Mouse (Mus musculus): ENCODE results near the gene Ntf5. TPM values are rescaled to one million over a fixed set of nuclear protein-coding genes. Genes with fewer than 3 reads are reported as not detected.

The Ntf5 gene
- polyA plus RNA-seq (2014; fragmentation: Illumina TruSeq; extraction: RNeasy Lipid Tissue Mini Kit (QIAGEN cat#74804)), result 2.6 TPM

GRCm38 (mm10) chr7:45413113-45413863, at the start of gene Ntf5:
TSS of gene Ntf5 (plus strand) at chr7:45413695.

GRCm38 (mm10) chr7:45366652-45367019, 46.9 kb upstream of the Ntf5 start, which contains the start of gene Ppfia3:
TSS of gene Ppfia3 (minus strand) at chr7:45367019.

GRCm38 (mm10) chr7:45370475-45371311, 42.8 kb upstream of the Ntf5 start, which contains the start of gene Lin7b:
TSS of gene Lin7b (minus strand) at chr7:45370583.

GRCm38 (mm10) chr7:45395578-45396336, 17.7 kb upstream of the Ntf5 start, which contains the start of gene Snrnp70:
TSS of gene Snrnp70 (minus strand) at chr7:45395742.

GRCm38 (mm10) chr7:45405091-45406075, 8.1 kb upstream of the Ntf5 start, which contains the start of gene Kcna7:
TSS of gene Kcna7 (plus strand) at chr7:45405653.

GRCm38 (mm10) chr7:45420615-45420919, 7.1 kb downstream of the Ntf5 start, which contains the start of gene Lhb:
TSS of gene Lhb (plus strand) at chr7:45420820.

GRCm38 (mm10) chr7:45434203-45435015, 20.9 kb downstream of the Ntf5 start, which contains the start of gene Gys1:
TSS of gene Gys1 (plus strand) at chr7:45434844.

GRCm38 (mm10) chr7:45437521-45438276, 24.2 kb downstream of the Ntf5 start, which contains the start of gene Ruvbl2:
TSS of gene Ruvbl2 (minus strand) at chr7:45438096.

GRCm38 (mm10) chr7:45459564-45460140, 46.2 kb downstream of the Ntf5 start, which contains the start of gene Ftl1:
TSS of gene Ftl1 (minus strand) at chr7:45459884.

GRCm38 (mm10) chr7:45466283-45467089, 53.0 kb downstream of the Ntf5 start, which contains the start of gene Bax:
TSS of gene Bax (minus strand) at chr7:45466898.

Other genes starting within 250 kb of the Ntf5 start
- not detected for gene Slc17a7, start 249.7 kb upstream of the Ntf5 start, polyA plus RNA-seq (2014; fragmentation: Illumina TruSeq; extraction: RNeasy Lipid Tissue Mini Kit (QIAGEN cat#74804))
- not detected for gene Gfy, start 234.1 kb upstream of the Ntf5 start, polyA plus RNA-seq (2014; fragmentation: Illumina TruSeq; extraction: RNeasy Lipid Tissue Mini Kit (QIAGEN cat#74804))
- gene Pth2, start 232.7 kb upstream of the Ntf5 start, polyA plus RNA-seq (2014; fragmentation: Illumina TruSeq; extraction: RNeasy Lipid Tissue Mini Kit (QIAGEN cat#74804)), result not detected
- not detected for gene Ccdc155, start 208.8 kb upstream of the Ntf5 start, polyA plus RNA-seq (2014; fragmentation: Illumina TruSeq; extraction: RNeasy Lipid Tissue Mini Kit (QIAGEN cat#74804))
- not detected for gene Dkkl1, start 201.5 kb upstream of the Ntf5 start, polyA plus RNA-seq (2014; fragmentation: Illumina TruSeq; extraction: RNeasy Lipid Tissue Mini Kit (QIAGEN cat#74804))
- 10.9 TPM for gene Tead2, start 197.9 kb upstream of the Ntf5 start, polyA plus RNA-seq (2014; fragmentation: Illumina TruSeq; extraction: RNeasy Lipid Tissue Mini Kit (QIAGEN cat#74804))
- not detected for gene Cd37, start 174.6 kb upstream of the Ntf5 start, polyA plus RNA-seq (2014; fragmentation: Illumina TruSeq; extraction: RNeasy Lipid Tissue Mini Kit (QIAGEN cat#74804))
- gene Slc6a16, start 172.6 kb upstream of the Ntf5 start, polyA plus RNA-seq (2014; fragmentation: Illumina TruSeq; extraction: RNeasy Lipid Tissue Mini Kit (QIAGEN cat#74804)), result not detected
- gene Slc6a21, start 136.2 kb upstream of the Ntf5 start, polyA plus RNA-seq (2014; fragmentation: Illumina TruSeq; extraction: RNeasy Lipid Tissue Mini Kit (QIAGEN cat#74804)), result not detected
- gene Trpm4, start 79.9 kb upstream of the Ntf5 start, polyA plus RNA-seq (2014; fragmentation: Illumina TruSeq; extraction: RNeasy Lipid Tissue Mini Kit (QIAGEN cat#74804)), result 0.46 TPM
- 0.31 TPM for gene Hrc, start 78.4 kb upstream of the Ntf5 start, polyA plus RNA-seq (2014; fragmentation: Illumina TruSeq; extraction: RNeasy Lipid Tissue Mini Kit (QIAGEN cat#74804))
- gene Ppfia3, start 46.7 kb upstream of the Ntf5 start, polyA plus RNA-seq (2014; fragmentation: Illumina TruSeq; extraction: RNeasy Lipid Tissue Mini Kit (QIAGEN cat#74804)), result not detected
- not detected for gene Lin7b, start 43.1 kb upstream of the Ntf5 start, polyA plus RNA-seq (2014; fragmentation: Illumina TruSeq; extraction: RNeasy Lipid Tissue Mini Kit (QIAGEN cat#74804))
- gene Snrnp70, start 18.0 kb upstream of the Ntf5 start, polyA plus RNA-seq (2014; fragmentation: Illumina TruSeq; extraction: RNeasy Lipid Tissue Mini Kit (QIAGEN cat#74804)), result 78.5 TPM
- gene Kcna7, start 8.0 kb upstream of the Ntf5 start, polyA plus RNA-seq (2014; fragmentation: Illumina TruSeq; extraction: RNeasy Lipid Tissue Mini Kit (QIAGEN cat#74804)), result not detected
- gene Lhb, start 7.1 kb downstream of the Ntf5 start, polyA plus RNA-seq (2014; fragmentation: Illumina TruSeq; extraction: RNeasy Lipid Tissue Mini Kit (QIAGEN cat#74804)), result not detected
- 4.5 TPM for gene Gys1, start 21.1 kb downstream of the Ntf5 start, polyA plus RNA-seq (2014; fragmentation: Illumina TruSeq; extraction: RNeasy Lipid Tissue Mini Kit (QIAGEN cat#74804))
- gene Ruvbl2, start 24.4 kb downstream of the Ntf5 start, polyA plus RNA-seq (2014; fragmentation: Illumina TruSeq; extraction: RNeasy Lipid Tissue Mini Kit (QIAGEN cat#74804)), result 2.1 TPM
- 0.88 TPM for gene Ftl1, start 46.2 kb downstream of the Ntf5 start, polyA plus RNA-seq (2014; fragmentation: Illumina TruSeq; extraction: RNeasy Lipid Tissue Mini Kit (QIAGEN cat#74804))
- gene Bax, start 53.2 kb downstream of the Ntf5 start, polyA plus RNA-seq (2014; fragmentation: Illumina TruSeq; extraction: RNeasy Lipid Tissue Mini Kit (QIAGEN cat#74804)), result 1.9 TPM
- 2.3 TPM for gene Tulp2, start 68.2 kb downstream of the Ntf5 start, polyA plus RNA-seq (2014; fragmentation: Illumina TruSeq; extraction: RNeasy Lipid Tissue Mini Kit (QIAGEN cat#74804))
- gene Gm45808, start 73.1 kb downstream of the Ntf5 start, polyA plus RNA-seq (2014; fragmentation: Illumina TruSeq; extraction: RNeasy Lipid Tissue Mini Kit (QIAGEN cat#74804)), result not detected
- 28.5 TPM for gene Dhdh, start 75.1 kb downstream of the Ntf5 start, polyA plus RNA-seq (2014; fragmentation: Illumina TruSeq; extraction: RNeasy Lipid Tissue Mini Kit (QIAGEN cat#74804))
- gene Nucb1, start 96.7 kb downstream of the Ntf5 start, polyA plus RNA-seq (2014; fragmentation: Illumina TruSeq; extraction: RNeasy Lipid Tissue Mini Kit (QIAGEN cat#74804)), result 55.5 TPM
- gene Ppp1r15a, start 112.6 kb downstream of the Ntf5 start, polyA plus RNA-seq (2014; fragmentation: Illumina TruSeq; extraction: RNeasy Lipid Tissue Mini Kit (QIAGEN cat#74804)), result 2.3 TPM
- gene Plekha4, start 112.6 kb downstream of the Ntf5 start, polyA plus RNA-seq (2014; fragmentation: Illumina TruSeq; extraction: RNeasy Lipid Tissue Mini Kit (QIAGEN cat#74804)), result 0.43 TPM
- not detected for gene Hsd17b14, start 141.2 kb downstream of the Ntf5 start, polyA plus RNA-seq (2014; fragmentation: Illumina TruSeq; extraction: RNeasy Lipid Tissue Mini Kit (QIAGEN cat#74804))
- gene Bcat2, start 156.5 kb downstream of the Ntf5 start, polyA plus RNA-seq (2014; fragmentation: Illumina TruSeq; extraction: RNeasy Lipid Tissue Mini Kit (QIAGEN cat#74804)), result 2.1 TPM
- gene Fgf21, start 201.8 kb downstream of the Ntf5 start, polyA plus RNA-seq (2014; fragmentation: Illumina TruSeq; extraction: RNeasy Lipid Tissue Mini Kit (QIAGEN cat#74804)), result not detected
- not detected for gene Fut1, start 203.6 kb downstream of the Ntf5 start, polyA plus RNA-seq (2014; fragmentation: Illumina TruSeq; extraction: RNeasy Lipid Tissue Mini Kit (QIAGEN cat#74804))
- not detected for gene Izumo1, start 208.1 kb downstream of the Ntf5 start, polyA plus RNA-seq (2014; fragmentation: Illumina TruSeq; extraction: RNeasy Lipid Tissue Mini Kit (QIAGEN cat#74804))
- gene Rasip1, start 213.8 kb downstream of the Ntf5 start, polyA plus RNA-seq (2014; fragmentation: Illumina TruSeq; extraction: RNeasy Lipid Tissue Mini Kit (QIAGEN cat#74804)), result not detected
- 0.51 TPM for gene Mamstr, start 226.3 kb downstream of the Ntf5 start, polyA plus RNA-seq (2014; fragmentation: Illumina TruSeq; extraction: RNeasy Lipid Tissue Mini Kit (QIAGEN cat#74804))